Mouse (Mus musculus): ENCODE measurements at regions not wholly inside any gene's neighbourhood (a gene's known extent, or its start where the extent isn't known, plus 50 kb on each side); places are given as distances from the start of the nearest gene placed in this dataset.

GRCm38 (mm10) chr11:19835221-19835745 lies 88.9 kb upstream of the Spred2 start:
- no peak for TF ChIP-seq CTCF (IDR thresholded peaks at IDR 0.05; ENCODE audit: control insufficient read depth, insufficient read depth, low read length)
- TF ChIP-seq POLR2A (IDR thresholded peaks at IDR 0.05; ENCODE audit: borderline replicate concordance, control insufficient read depth, low read depth, low read length): no peak
